18 mouse cellular contexts compared by ENCODE assay signal in genomic region chr13:82849037-82849436, GRCm38 (mm10).
DNase-seq lines count a peak whose midpoint lies in the region; ATAC-seq lines count a peak whose summit lies in the region.
"Had no signal": no experiment of that assay in that cellular context is flagged by ENCODE, and none has a peak within 500 bp of the region (broad histone marks: within the 10 kb centered on the region; RNA-seq: fewer than 3 reads in every experiment).

No protein-coding gene starts in this region.

- no peaks in the 10 kb centered on the region for H3K9me3 ChIP-seq in megakaryocyte, embryonic 14.5 days
- no peaks in the 10 kb centered on the region for H3K9me3 ChIP-seq in forebrain, embryonic 13.5 days (replicated peaks)
- H3K9me3 ChIP-seq: hindbrain, embryonic 12.5 days; intestine, embryonic 15.5 days; limb, embryonic 12.5 days; liver, embryonic 15.5 days; midbrain, embryonic 12.5 days had no signal

- H3K4me2 ChIP-seq in forebrain, embryonic 13.5 days = no peak overlapping the region
- H3K4me2 ChIP-seq: hindbrain, embryonic 12.5 days; intestine, embryonic 15.5 days; limb, embryonic 12.5 days; liver, embryonic 15.5 days; midbrain, embryonic 12.5 days had no signal

- no peak overlapping the region for H3K27ac ChIP-seq in forebrain, embryonic 13.5 days
- H3K27ac ChIP-seq: hindbrain, embryonic 12.5 days; intestine, embryonic 15.5 days; left cerebral cortex, adult 2 months; limb, embryonic 12.5 days; liver, embryonic 15.5 days; midbrain, embryonic 12.5 days had no signal

- peak; percentile 12 to 28 for DNase-seq in heart, adult 9 months (ENCODE audit: low spot score in 2 of 2)
- no peak for DNase-seq in heart, adult 11 months
- no peak for DNase-seq in thymus, adult 18-20 months
- DNase-seq: adrenal gland, postnatal 14 days; cerebellum, adult 9-11 months; lung, postnatal 10 days; retina, postnatal 1 day had no signal

- H3K9ac ChIP-seq in forebrain, embryonic 13.5 days = no peak overlapping the region
- H3K9ac ChIP-seq: hindbrain, embryonic 12.5 days; intestine, embryonic 15.5 days; limb, embryonic 12.5 days; liver, embryonic 15.5 days; midbrain, embryonic 12.5 days had no signal

- WGBS in forebrain, embryonic 13.5 days = 76% methylated on average over 3 of the region's 3 CpGs

- peak overlapping the region; percentile 26 for H3K4me3 ChIP-seq in megakaryocyte, embryonic 14.5 days (replicated peaks)
- H3K4me3 ChIP-seq in forebrain, embryonic 13.5 days = no peak overlapping the region
- H3K4me3 ChIP-seq: hindbrain, embryonic 12.5 days; intestine, embryonic 15.5 days; left cerebral cortex, adult 2 months; limb, embryonic 12.5 days; liver, embryonic 15.5 days; midbrain, embryonic 12.5 days had no signal

- H3K4me1 ChIP-seq in megakaryocyte, embryonic 14.5 days = peaks cover 7% of the 10 kb centered on the region
- H3K4me1 ChIP-seq in forebrain, embryonic 13.5 days = no peaks in the 10 kb centered on the region
- H3K4me1 ChIP-seq: hindbrain, embryonic 12.5 days; intestine, embryonic 15.5 days; limb, embryonic 12.5 days; liver, embryonic 15.5 days; midbrain, embryonic 12.5 days had no signal

- no peaks in the 10 kb centered on the region for H3K36me3 ChIP-seq in megakaryocyte, embryonic 14.5 days (replicated peaks; ENCODE audit: low read length)
- H3K36me3 ChIP-seq in forebrain, embryonic 13.5 days (ENCODE audit: poor library complexity, severe bottlenecking) = no peaks in the 10 kb centered on the region
- H3K36me3 ChIP-seq: hindbrain, embryonic 12.5 days; intestine, embryonic 15.5 days; limb, embryonic 12.5 days; liver, embryonic 15.5 days; midbrain, embryonic 12.5 days had no signal

- ATAC-seq in megakaryocyte, adult 5-6 weeks (ENCODE audit: poor library complexity, severe bottlenecking) = no peak
- peak; percentile 41; the same call in 1 of the 2 replicates for ATAC-seq in megakaryocyte-erythroid progenitor cell, adult 5-6 weeks (replicated peaks; ENCODE audit: low FRiP score, low TSS enrichment, poor library complexity, severe bottlenecking)
- no peak for ATAC-seq in forebrain, embryonic 13.5 days
- ATAC-seq: forebrain, embryonic 14.5 days; intestine, embryonic 15.5 days had no signal

- no peaks in the 10 kb centered on the region for H3K27me3 ChIP-seq in megakaryocyte, embryonic 14.5 days (replicated peaks)
- H3K27me3 ChIP-seq in forebrain, embryonic 13.5 days = no peaks in the 10 kb centered on the region
- H3K27me3 ChIP-seq: hindbrain, embryonic 12.5 days; intestine, embryonic 15.5 days; limb, embryonic 12.5 days; liver, embryonic 15.5 days; midbrain, embryonic 12.5 days had no signal

Comparison
In these comparisons a context has a peak if more than half of its experiments do, and no peak if none do; other contexts are left out.
1. DNase-seq: peak in heart, adult 9 months (2 of 2); none in heart, adult 11 months (single experiment) and thymus, adult 18-20 months (0 of 2).